Mouse (Mus musculus) forebrain, embryonic 13.5 days (tissue): Measurements from ENCODE around the gene Tmem237. TPM values are rescaled to one million over a fixed set of nuclear protein-coding genes. Genes with fewer than 3 reads are reported as not detected.

ENCODE experiments used
- ATAC-seq: fragments of 200-750 bp; cut with Nextera tagmentation; 2 replicates; pipeline ENCODE4 v1.8.0; 2017
- H3K27ac ChIP-seq: fragments of 300-500 bp; sonication (generic); 2 replicates; pipeline ENCODE4 v1.5.1; 2015; ENCODE audit warnings: inconsistent platforms, mild to moderate bottlenecking, moderate library complexity
- H3K27me3 ChIP-seq: fragments of 300-500 bp; sonication (generic); 2 replicates; pipeline ENCODE4 v1.6.1; 2015; ENCODE audit warnings: mild to moderate bottlenecking, inconsistent platforms
- H3K36me3 ChIP-seq: fragments of 300-500 bp; sonication (generic); 2 replicates; pipeline ENCODE4 v1.6.1; 2015; ENCODE audit warnings: mild to moderate bottlenecking, inconsistent platforms; ENCODE audit not compliant: poor library complexity, severe bottlenecking
- H3K4me1 ChIP-seq: fragments of 300-500 bp; sonication (generic); 2 replicates; pipeline ENCODE4 v1.6.1; 2015; ENCODE audit warnings: inconsistent platforms
- H3K4me2 ChIP-seq: fragments of 300-500 bp; sonication (generic); 2 replicates; pipeline ENCODE4 v1.6.1; 2015; ENCODE audit warnings: inconsistent platforms, mild to moderate bottlenecking, moderate library complexity
- H3K4me3 ChIP-seq: fragments of 300-500 bp; sonication (generic); 2 replicates; pipeline ENCODE4 v1.5.1; 2015; ENCODE audit warnings: mild to moderate bottlenecking, inconsistent platforms
- H3K9ac ChIP-seq: fragments of 300-500 bp; sonication (generic); 2 replicates; pipeline ENCODE4 v1.6.1; 2015; ENCODE audit warnings: mild to moderate bottlenecking, inconsistent platforms
- H3K9me3 ChIP-seq: fragments of 300-500 bp; sonication (generic); replicated peaks from 2 replicates; pipeline ENCODE4 v1.6.1; 2016; ENCODE audit warnings: inconsistent platforms
- WGBS: fragments of 180-500 bp; shearing (Covaris S2); methylation state at CpG from one replicate; pipeline ENCODE4 v1.1.7; 2015; 5-methylcytosine and 5-hydroxymethylcytosine counted together
- polyA plus RNA-seq: library from polyadenylated mRNA; unstranded; fragments of >200 nt; fragmentation: Nextera tagmentation; extraction: Ambion mirVana; gene quantifications from 2 replicates; pipeline ENCODE4 v1.2.1, GENCODE M21; 2015

Gene Tmem237
- 50.1 and 53.3 TPM in 2 replicates for polyA plus RNA-seq

GRCm38 (mm10) chr1:59119720-59120457, at the start of gene Tmem237:
TSS of gene Tmem237 (minus strand) at chr1:59120408.
- ATAC-seq: peak; percentile 99
- Histone ChIP-seq H3K4me2 (peak within 1 kb of the TSS; percentile 85), H3K9ac (peak within 1 kb of the TSS; percentile 95), H3K27ac (peak within 1 kb of the TSS; percentile 95), H3K9me3 (no peaks in the 10 kb centered on the region), H3K4me3 (peak within 1 kb of the TSS; percentile 60), H3K4me1 (peaks cover 20% of the 10 kb centered on the region), H3K27me3 (no peaks in the 10 kb centered on the region), H3K36me3 (peaks cover 18% of the 10 kb centered on the region; the same call in 1 of the 2 replicates)
- WGBS: under 1% methylated on average over 62 of the region's 74 CpGs

- Histone ChIP-seq H3K27ac (no peak overlapping the region), H3K4me3 (no peak overlapping the region), H3K36me3 (peaks cover 63% of the 10 kb centered on the region), H3K27me3 (no peaks in the 10 kb centered on the region), H3K9ac (no peak overlapping the region), H3K9me3 (no peaks in the 10 kb centered on the region), H3K4me2 (no peak overlapping the region), H3K4me1 (no peaks in the 10 kb centered on the region)
- 91% methylated on average over 6 of the region's 6 CpGs for WGBS
- ATAC-seq: no peak
Measured at GRCm38 (mm10) chr1:59169586-59169985, 49.4 kb upstream of the Tmem237 start.

DNA sequence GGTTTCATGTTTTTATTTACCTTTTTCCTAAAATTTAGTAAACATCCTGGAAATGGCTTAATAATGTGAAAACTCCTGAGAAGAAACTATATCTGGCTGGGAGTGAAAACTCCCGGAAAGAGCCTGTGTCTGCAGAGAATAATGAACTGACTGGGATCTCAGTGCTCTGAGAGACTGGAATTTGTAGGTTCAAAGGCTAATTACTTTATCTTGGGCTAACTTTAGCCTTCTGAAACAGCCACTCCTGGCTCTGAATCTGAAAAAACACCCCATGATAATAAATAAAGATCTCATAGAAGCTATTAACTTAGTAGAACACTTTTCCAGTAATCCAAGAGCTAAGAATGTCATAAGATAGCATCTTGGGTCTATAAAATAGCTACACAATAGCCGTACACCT, 48.3 kb upstream of the Tmem237 start:
- H3K9me3 ChIP-seq: no peaks in the 10 kb centered on the region
- H3K9ac ChIP-seq: no peak overlapping the region
- H3K27me3 ChIP-seq: no peaks in the 10 kb centered on the region
- ATAC-seq: no peak
- peaks cover 63% of the 10 kb centered on the region for H3K36me3 ChIP-seq
- WGBS: 92% methylated on average over 2 of the region's 2 CpGs
- H3K27ac ChIP-seq: no peak overlapping the region
- no peak overlapping the region for H3K4me3 ChIP-seq
- H3K4me1 ChIP-seq: peaks cover 7% of the 10 kb centered on the region; the same call in 1 of the 2 replicates
- no peak overlapping the region for H3K4me2 ChIP-seq

DNA sequence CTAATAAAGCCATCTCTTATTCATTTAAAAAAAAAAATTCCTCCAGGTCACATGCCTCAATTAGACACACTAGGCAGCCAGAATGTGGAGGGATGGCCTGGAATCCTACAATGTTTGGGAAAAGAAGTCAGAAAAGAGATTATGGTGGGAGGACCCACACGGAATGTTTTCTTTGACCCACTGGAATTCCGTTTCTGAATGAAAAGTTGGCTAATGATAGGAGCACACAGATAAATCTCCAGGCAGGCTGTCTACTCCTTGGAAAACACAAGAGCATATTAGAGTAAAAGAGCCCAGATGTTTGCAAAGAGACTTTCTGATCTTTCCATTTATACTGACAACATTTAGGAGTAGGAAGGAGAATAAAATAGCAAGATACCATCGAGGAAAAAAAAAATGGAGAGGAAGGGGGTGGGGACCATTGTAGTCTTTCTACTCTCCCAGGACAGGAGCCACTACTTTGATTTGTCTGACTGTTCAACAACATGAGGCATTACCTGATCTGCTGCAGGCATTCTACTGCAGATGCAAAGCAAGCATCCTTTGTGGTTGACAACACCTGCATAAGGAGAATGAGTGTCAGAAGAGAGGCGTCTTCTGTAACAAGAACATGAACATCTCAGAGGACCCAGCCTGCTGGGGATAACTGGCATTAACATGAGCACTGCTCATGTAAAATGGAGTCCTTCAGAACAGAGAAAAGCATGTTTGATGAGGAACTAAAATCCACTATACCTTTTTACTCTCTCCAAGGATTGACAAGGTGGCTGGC, 47.6 kb upstream of the Tmem237 start:
- 87% methylated on average over 4 of the region's 4 CpGs for whole genome bisulfite sequencing
- Histone ChIP-seq H3K27ac (no peak overlapping the region), H3K9me3 (no peaks in the 10 kb centered on the region)

GRCm38 (mm10) chr1:59166232-59166905, 46.2 kb upstream of the Tmem237 start:
- H3K27me3 ChIP-seq: no peaks in the 10 kb centered on the region
- no peak overlapping the region for H3K27ac ChIP-seq
- no peak overlapping the region for H3K4me3 ChIP-seq
- no peak overlapping the region for H3K9ac ChIP-seq
- H3K9me3 ChIP-seq: no peaks in the 10 kb centered on the region
- no peak for ATAC-seq
- no peak overlapping the region for H3K4me2 ChIP-seq
- peaks cover 22% of the 10 kb centered on the region; the same call in 1 of the 2 replicates for H3K4me1 ChIP-seq
- 88% methylated on average over 9 of the region's 9 CpGs for WGBS
- peaks cover 50% of the 10 kb centered on the region for H3K36me3 ChIP-seq

More for the DNA sequence above, 47.6 kb upstream of the Tmem237 start:
- ATAC-seq: no peak
- no peaks in the 10 kb centered on the region for H3K27me3 ChIP-seq
- no peak overlapping the region for H3K9ac ChIP-seq
- H3K36me3 ChIP-seq: peaks cover 62% of the 10 kb centered on the region
- peaks cover 14% of the 10 kb centered on the region; the same call in 1 of the 2 replicates for H3K4me1 ChIP-seq
- H3K4me3 ChIP-seq: no peak overlapping the region
- H3K4me2 ChIP-seq: no peak overlapping the region

GRCm38 (mm10) chr1:59163918-59164317, 43.7 kb upstream of the Tmem237 start:
- Histone ChIP-seq H3K27me3 (no peaks in the 10 kb centered on the region), H3K36me3 (peaks cover 40% of the 10 kb centered on the region), H3K9ac (no peak overlapping the region), H3K4me1 (peaks cover 22% of the 10 kb centered on the region; the same call in 1 of the 2 replicates), H3K9me3 (no peaks in the 10 kb centered on the region), H3K4me3 (no peak overlapping the region), H3K4me2 (no peak overlapping the region), H3K27ac (no peak overlapping the region)
- WGBS: 15% methylated on average over 5 of the region's 5 CpGs
- ATAC-seq: no peak

DNA sequence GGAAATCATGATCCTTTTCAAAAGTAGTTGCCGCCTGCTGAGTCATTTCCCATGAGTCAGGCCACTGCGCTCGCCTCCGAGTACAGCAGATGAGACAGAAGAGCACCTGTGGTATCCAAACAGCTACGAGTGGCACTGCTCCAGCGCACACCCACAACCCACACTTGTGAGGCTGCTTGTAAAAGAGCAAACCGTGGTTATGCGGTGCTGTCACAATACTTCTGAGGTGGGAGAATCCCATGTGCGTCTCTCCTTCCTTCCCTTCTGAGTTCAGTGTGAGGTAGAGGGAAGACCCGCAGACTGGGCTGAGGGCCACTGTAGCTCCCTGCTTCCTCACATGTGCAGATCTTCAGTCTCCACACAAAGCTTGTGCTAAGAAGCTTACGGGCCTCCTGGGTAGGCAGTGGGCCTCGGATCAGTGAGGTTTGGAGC, 42.8 kb upstream of the Tmem237 start, which contains the start of gene Mpp4:
Gene Mpp4 (minus strand): TSS at position 360 of the 432 bp plus-strand sequence.
- 19% methylated on average over 12 of the region's 12 CpGs for WGBS
- H3K4me3 ChIP-seq: no peak within 1 kb of the TSS
- no peak for ATAC-seq
- H3K27me3 ChIP-seq: no peaks in the 10 kb centered on the region
- no peak within 1 kb of the TSS for H3K9ac ChIP-seq
- no peaks in the 10 kb centered on the region for H3K9me3 ChIP-seq
- H3K4me2 ChIP-seq: no peak within 1 kb of the TSS
- H3K36me3 ChIP-seq: peaks cover 35% of the 10 kb centered on the region
- H3K4me1 ChIP-seq: peaks cover 22% of the 10 kb centered on the region; the same call in 1 of the 2 replicates
- no peak within 1 kb of the TSS for H3K27ac ChIP-seq

DNA sequence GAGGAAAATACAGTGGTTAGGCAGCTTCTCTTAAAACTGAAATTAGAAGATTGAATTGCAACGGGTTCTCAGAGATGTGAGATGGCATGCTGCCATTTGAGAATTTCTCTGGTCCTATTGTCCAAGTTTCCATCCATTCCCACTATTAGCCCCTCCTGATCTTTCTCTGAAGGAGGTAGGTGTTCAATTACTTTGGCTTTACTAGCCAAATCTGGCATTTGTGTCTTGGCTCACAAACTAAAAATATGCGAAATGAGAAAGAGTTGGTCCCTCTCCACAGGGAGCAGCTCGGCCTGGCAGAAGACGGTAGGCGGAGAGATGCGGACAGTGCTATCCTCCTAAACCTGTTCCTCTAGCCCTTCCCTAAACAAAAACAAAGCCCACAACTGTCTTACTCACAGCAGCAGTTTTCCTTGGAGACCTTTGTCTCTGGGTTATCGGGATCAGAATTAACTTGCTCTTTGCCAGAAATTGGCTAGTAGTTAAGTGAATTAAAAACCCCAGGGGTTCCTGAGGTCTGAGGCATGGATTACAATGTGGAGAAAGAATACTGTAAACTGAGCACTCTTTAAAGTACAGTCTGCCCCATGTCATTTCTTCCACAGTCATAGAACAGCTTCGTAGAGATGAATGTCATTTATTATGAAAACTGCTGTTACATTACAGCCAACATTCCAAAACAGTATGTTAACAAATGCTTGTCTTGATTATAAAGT, 42.3 kb upstream of the Tmem237 start:
- Histone ChIP-seq H3K9me3 (no peaks in the 10 kb centered on the region), H3K27ac (no peak overlapping the region), H3K4me2 (no peak overlapping the region), H3K36me3 (peaks cover 29% of the 10 kb centered on the region), H3K9ac (no peak overlapping the region), H3K4me1 (peaks cover 22% of the 10 kb centered on the region; the same call in 1 of the 2 replicates), H3K4me3 (no peak overlapping the region), H3K27me3 (no peaks in the 10 kb centered on the region)
- no peak for ATAC-seq
- 19% methylated on average over 8 of the region's 8 CpGs for WGBS

DNA sequence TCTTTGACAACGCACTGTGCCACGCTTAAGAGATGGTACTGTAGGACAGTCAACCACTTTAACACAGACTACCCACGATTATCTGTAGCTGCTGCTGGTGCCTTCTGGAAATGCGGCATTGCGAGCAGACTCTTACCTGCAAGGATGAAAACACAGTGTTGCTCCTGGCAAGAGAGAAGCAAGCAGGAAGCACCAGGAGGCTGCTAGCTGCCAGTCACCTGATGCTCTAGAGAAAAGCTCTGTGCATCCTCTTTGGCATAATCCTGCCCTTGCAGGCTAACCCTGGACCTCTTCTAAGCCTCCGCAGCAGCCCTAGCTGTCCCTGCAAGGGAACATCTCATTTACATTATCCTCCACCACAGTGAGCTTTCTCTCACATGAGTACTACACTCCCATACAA, 41.2 kb upstream of the Tmem237 start:
- no peaks in the 10 kb centered on the region for H3K9me3 ChIP-seq
- H3K9ac ChIP-seq: no peak overlapping the region
- WGBS: 70% methylated on average over 6 of the region's 6 CpGs
- no peak overlapping the region for H3K27ac ChIP-seq
- H3K36me3 ChIP-seq: peaks cover 18% of the 10 kb centered on the region
- no peaks in the 10 kb centered on the region for H3K27me3 ChIP-seq
- no peak overlapping the region for H3K4me2 ChIP-seq
- H3K4me3 ChIP-seq: no peak overlapping the region
- no peak for ATAC-seq
- peaks cover 22% of the 10 kb centered on the region; the same call in 1 of the 2 replicates for H3K4me1 ChIP-seq

DNA sequence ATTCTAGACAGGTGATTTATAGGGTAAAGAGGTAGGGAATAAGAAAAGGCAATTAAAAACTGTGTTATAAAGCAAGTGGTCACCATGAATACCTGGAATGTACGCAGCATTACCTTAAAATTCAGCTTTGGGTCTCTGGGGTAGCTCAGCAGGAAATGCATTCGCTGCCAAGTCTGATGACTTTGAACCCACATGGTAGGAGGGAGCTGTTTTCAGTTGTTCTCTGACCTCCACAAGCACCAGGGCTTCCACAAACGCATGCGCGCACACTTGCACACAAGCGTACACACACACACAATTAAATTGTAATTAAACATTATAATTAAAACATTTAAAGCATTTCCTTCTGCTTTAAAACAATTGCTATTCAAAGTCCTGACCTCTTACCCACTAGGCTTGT, 40.7 kb upstream of the Tmem237 start:
- H3K4me2 ChIP-seq: no peak overlapping the region

DNA sequence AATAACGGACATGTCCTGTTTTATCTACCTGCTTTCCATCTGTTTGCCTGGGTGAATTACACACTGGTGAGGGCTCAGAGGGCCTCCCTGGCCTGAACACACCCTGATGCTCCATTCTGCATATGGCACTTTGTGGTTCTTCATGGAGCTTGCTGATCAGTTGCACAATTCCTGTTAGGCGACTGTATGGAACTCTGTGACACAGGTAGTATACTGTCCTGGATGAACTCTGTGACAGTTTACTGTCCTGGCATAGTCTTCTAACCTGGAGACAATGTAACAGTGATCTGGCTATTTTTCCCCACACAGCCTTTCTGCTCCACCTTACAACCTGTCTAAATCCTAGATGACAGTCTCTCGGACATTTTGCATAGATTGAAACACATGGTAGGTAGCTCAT, 38.9 kb upstream of the Tmem237 start:
- H3K4me3 ChIP-seq: no peak overlapping the region
- ATAC-seq: no peak
- WGBS: 86% methylated on average over 3 of the region's 3 CpGs

More for the DNA sequence above, 40.7 kb upstream of the Tmem237 start:
- Histone ChIP-seq H3K27me3 (no peaks in the 10 kb centered on the region), H3K27ac (no peak overlapping the region), H3K9ac (no peak overlapping the region), H3K4me1 (peaks cover 22% of the 10 kb centered on the region; the same call in 1 of the 2 replicates), H3K4me3 (no peak overlapping the region), H3K36me3 (peaks cover 13% of the 10 kb centered on the region), H3K9me3 (no peaks in the 10 kb centered on the region)
- WGBS: 79% methylated on average over 6 of the region's 6 CpGs
- ATAC-seq: no peak

More for the DNA sequence above, 38.9 kb upstream of the Tmem237 start:
- no peak overlapping the region for H3K9ac ChIP-seq
- no peak overlapping the region for H3K27ac ChIP-seq
- H3K4me2 ChIP-seq: no peak overlapping the region
- H3K9me3 ChIP-seq: no peaks in the 10 kb centered on the region
- peaks cover 12% of the 10 kb centered on the region for H3K36me3 ChIP-seq
- H3K27me3 ChIP-seq: no peaks in the 10 kb centered on the region
- peaks cover 20% of the 10 kb centered on the region; the same call in 1 of the 2 replicates for H3K4me1 ChIP-seq
